Mouse (Mus musculus): ENCODE measurements around the gene Atp6v0a2.

DNA sequence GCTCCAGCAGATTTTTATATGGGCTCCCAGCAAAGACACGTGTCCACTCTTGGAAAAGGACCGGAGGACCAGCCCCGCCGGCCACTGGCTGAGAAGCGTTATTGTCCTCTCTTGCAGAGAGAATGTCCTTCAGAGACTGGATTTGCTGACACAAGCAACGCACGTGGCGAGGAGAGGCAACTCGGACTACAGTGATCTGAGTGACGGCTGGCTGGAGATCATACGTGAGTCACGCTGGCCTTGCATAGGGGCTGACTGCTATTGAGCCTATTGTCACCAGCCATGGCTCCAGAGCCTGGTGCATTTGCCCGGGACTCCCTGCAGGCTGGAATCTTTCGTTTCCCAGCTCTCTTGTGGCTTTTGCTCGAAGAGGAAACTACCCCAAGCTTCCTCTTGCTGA is 5.5 kb upstream of the Atp6v0a2 start:
- no peak for TF ChIP-seq CTCF (IDR thresholded peaks at IDR 0.05; ENCODE audit: low read depth)
- no peak for TF ChIP-seq EP300 (IDR thresholded peaks at IDR 0.05; ENCODE audit: low read depth)
